Mouse (Mus musculus) intestine, embryonic 15.5 days (tissue): ENCODE measurements at regions not wholly inside any gene's neighbourhood (a gene's known extent, or its start where the extent isn't known, plus 50 kb on each side); places are given as distances from the start of the nearest gene placed in this dataset.

ENCODE experiments used
- ATAC-seq: fragments of 200-750 bp; cut with Nextera tagmentation; 2 replicates; pipeline ENCODE4 v1.8.0; 2017; ENCODE audit warnings: moderate TSS enrichment, moderate library complexity
- H3K27ac ChIP-seq: fragments of 300-500 bp; sonication (generic); 2 replicates; pipeline ENCODE4 v1.5.1; 2015; ENCODE audit warnings: mild to moderate bottlenecking, inconsistent platforms
- H3K27me3 ChIP-seq: fragments of 300-500 bp; sonication (generic); replicated peaks from 2 replicates; pipeline ENCODE4 v1.6.1; 2015; ENCODE audit warnings: inconsistent platforms
- H3K36me3 ChIP-seq: fragments of 300-500 bp; sonication (generic); 2 replicates; pipeline ENCODE4 v1.6.1; 2015; ENCODE audit warnings: inconsistent platforms
- H3K4me1 ChIP-seq: fragments of 300-500 bp; sonication (generic); replicated peaks from 2 replicates; pipeline ENCODE4 v1.6.1; 2015; ENCODE audit warnings: inconsistent platforms
- H3K4me2 ChIP-seq: fragments of 300-500 bp; sonication (generic); replicated peaks from 2 replicates; pipeline ENCODE4 v1.6.1; 2015; ENCODE audit warnings: mild to moderate bottlenecking, inconsistent platforms
- H3K4me3 ChIP-seq: fragments of 300-500 bp; sonication (generic); replicated peaks from 2 replicates; pipeline ENCODE4 v1.5.1; 2015; ENCODE audit warnings: inconsistent platforms
- H3K9ac ChIP-seq: fragments of 300-500 bp; sonication (generic); 2 replicates; pipeline ENCODE4 v1.6.1; 2015; ENCODE audit warnings: inconsistent platforms
- H3K9me3 ChIP-seq: fragments of 300-500 bp; sonication (generic); 2 replicates; pipeline ENCODE4 v1.6.1; 2016; ENCODE audit warnings: inconsistent platforms
- WGBS: fragments of 180-500 bp; shearing (Covaris S2); methylation state at CpG from one replicate; pipeline ENCODE4 v1.1.7; 2015; 5-methylcytosine and 5-hydroxymethylcytosine counted together

DNA sequence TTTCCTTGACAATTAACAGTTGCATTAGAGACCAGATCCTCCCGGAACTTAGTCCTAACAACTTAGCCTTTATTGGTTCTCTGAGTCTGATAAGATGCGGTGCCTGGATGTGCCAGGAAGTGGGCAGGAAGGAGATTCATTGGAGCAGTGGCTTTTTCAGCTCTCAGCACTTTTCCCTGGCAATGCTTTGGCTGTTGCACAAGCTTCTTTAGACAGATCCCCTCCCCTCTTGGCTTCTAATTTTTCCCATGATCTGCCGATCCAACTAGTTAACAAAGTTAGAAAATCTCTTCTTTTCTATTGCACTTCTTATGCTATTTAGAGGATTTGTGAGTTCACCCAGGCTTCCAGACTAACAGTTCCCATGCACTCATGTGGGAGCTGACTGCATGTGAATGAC, 211.1 kb upstream of the Xrcc4 start:
- Histone ChIP-seq H3K4me3 (no peak overlapping the region), H3K4me1 (no peaks in the 10 kb centered on the region), H3K27me3 (no peaks in the 10 kb centered on the region), H3K9ac (no peak overlapping the region), H3K27ac (no peak overlapping the region), H3K4me2 (no peak overlapping the region), H3K36me3 (no peaks in the 10 kb centered on the region), H3K9me3 (no peaks in the 10 kb centered on the region)
- no peak for ATAC-seq
- 70% methylated on average over 3 of the region's 3 CpGs for WGBS

DNA sequence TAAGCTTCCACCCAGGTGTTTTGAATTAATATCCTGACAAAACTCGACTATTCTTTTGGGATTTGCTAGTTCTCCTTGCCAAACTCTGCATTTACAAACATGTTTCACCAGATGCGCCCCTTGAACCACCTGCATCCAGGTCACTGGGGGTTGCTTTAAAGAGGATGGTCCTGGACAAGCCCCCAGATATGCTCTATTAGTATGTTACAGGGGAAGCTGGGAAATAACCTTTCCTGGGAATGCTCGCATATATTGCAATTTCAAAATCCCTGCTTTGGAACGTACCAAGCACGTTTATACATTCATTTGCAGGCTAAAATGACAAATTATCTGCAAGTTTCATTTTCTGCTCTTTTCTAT, 205.2 kb upstream of the Xrcc4 start:
- H3K9ac ChIP-seq = no peak overlapping the region
- H3K36me3 ChIP-seq = no peaks in the 10 kb centered on the region
- H3K9me3 ChIP-seq = no peaks in the 10 kb centered on the region
- WGBS = 87% methylated on average over 5 of the region's 5 CpGs
- H3K27me3 ChIP-seq = no peaks in the 10 kb centered on the region
- no peaks in the 10 kb centered on the region for H3K4me1 ChIP-seq
- no peak overlapping the region for H3K4me3 ChIP-seq
- no peak for ATAC-seq
- H3K27ac ChIP-seq = no peak overlapping the region
- no peak overlapping the region for H3K4me2 ChIP-seq

GRCm38 (mm10) chr13:90293697-90294647, 204.6 kb upstream of the Xrcc4 start:
- Histone ChIP-seq H3K4me2 (no peak overlapping the region), H3K9ac (no peak overlapping the region), H3K4me1 (no peaks in the 10 kb centered on the region), H3K27ac (no peak overlapping the region), H3K36me3 (no peaks in the 10 kb centered on the region), H3K9me3 (no peaks in the 10 kb centered on the region), H3K27me3 (no peaks in the 10 kb centered on the region), H3K4me3 (no peak overlapping the region)
- 70% methylated on average over 10 of the region's 10 CpGs for WGBS
- no peak for ATAC-seq

DNA sequence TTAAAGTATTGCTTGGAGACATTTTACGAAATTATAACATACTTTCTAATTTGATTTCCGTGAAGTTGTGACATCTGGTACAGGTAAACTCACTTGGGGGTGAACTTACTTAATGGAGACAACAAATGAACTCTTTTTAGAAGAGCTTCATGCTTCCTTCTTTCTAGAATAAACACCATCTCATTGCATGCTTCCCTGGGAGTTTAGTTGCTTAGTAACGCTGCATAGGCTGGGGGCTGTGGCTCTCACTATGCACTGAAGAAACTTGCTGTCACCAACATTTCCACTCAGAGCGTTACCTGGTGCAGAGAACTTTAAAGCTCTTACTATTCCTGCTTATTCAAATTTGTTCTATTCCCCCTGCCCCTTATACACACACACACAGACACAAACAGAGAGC, 203.5 kb upstream of the Xrcc4 start:
- no peaks in the 10 kb centered on the region for H3K27me3 ChIP-seq
- H3K36me3 ChIP-seq = no peaks in the 10 kb centered on the region
- no peak for ATAC-seq
- no peaks in the 10 kb centered on the region for H3K9me3 ChIP-seq
- no peak overlapping the region for H3K27ac ChIP-seq
- H3K9ac ChIP-seq = no peak overlapping the region
- H3K4me3 ChIP-seq = no peak overlapping the region
- WGBS = 40% methylated on average over 4 of the region's 4 CpGs
- no peak overlapping the region for H3K4me2 ChIP-seq
- no peaks in the 10 kb centered on the region for H3K4me1 ChIP-seq

DNA sequence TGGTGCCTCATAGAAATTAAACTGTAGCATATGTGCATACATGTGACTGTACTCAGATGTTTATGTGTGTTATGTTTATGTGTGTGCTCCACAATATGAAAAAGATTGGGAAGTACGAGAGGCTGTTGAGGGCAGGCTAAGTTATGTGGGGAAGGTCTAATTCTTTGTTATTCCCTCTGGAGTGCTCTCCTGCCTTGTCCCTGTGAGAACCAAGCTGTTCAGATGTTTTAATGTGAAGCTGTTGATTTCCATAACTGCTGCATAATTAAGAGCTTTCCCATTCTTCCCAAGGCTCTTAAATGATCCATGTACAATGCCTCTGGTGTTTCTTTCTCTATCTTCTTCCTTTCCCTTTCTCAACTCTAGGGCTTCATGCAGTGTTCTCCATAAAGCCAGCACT, 202.7 kb upstream of the Xrcc4 start:
- Histone ChIP-seq H3K27ac (no peak overlapping the region), H3K4me3 (no peak overlapping the region), H3K36me3 (no peaks in the 10 kb centered on the region), H3K4me1 (no peaks in the 10 kb centered on the region), H3K27me3 (no peaks in the 10 kb centered on the region), H3K9ac (no peak overlapping the region), H3K9me3 (no peaks in the 10 kb centered on the region), H3K4me2 (no peak overlapping the region)
- 50% methylated on average over 1 of the region's 1 CpGs for WGBS
- no peak for ATAC-seq

- ATAC-seq = no peak
- Histone ChIP-seq H3K9ac (no peak overlapping the region), H3K27me3 (no peaks in the 10 kb centered on the region), H3K36me3 (no peaks in the 10 kb centered on the region), H3K4me1 (no peaks in the 10 kb centered on the region), H3K4me3 (no peak overlapping the region), H3K4me2 (no peak overlapping the region), H3K27ac (no peak overlapping the region), H3K9me3 (no peaks in the 10 kb centered on the region)
Measured at GRCm38 (mm10) chr13:90280976-90281375, 191.6 kb upstream of the Xrcc4 start.

DNA sequence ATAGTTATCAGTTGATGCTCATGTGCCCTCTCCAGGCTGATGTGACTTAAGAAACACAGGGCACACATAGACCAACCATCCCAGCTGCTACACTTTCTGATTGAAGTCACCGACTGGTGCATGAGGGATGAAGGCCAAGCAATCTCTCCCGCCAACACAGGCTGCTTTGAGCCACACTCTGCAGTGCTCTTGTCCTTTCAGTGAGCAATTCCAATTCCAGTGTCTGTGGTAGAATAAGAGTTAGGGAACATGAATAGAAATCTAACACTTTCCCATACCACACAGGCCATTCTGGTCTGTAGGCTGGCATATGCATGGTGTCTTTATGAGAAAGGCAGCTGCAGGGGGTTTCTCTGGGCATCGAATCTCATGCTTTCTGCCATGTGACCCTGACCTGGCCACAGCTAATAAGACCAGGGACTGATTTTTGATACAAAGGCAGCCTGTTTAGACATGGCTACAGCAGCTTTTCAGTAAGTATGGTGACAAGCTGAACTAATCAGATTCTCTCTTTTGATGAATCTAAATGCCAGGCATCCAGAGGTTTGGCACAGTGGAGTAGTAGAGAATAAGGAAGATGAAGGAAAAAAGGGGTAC, 190.5 kb upstream of the Xrcc4 start:
- ATAC-seq = no peak
- Histone ChIP-seq H3K4me2 (no peak overlapping the region), H3K9me3 (no peaks in the 10 kb centered on the region), H3K4me3 (no peak overlapping the region), H3K4me1 (no peaks in the 10 kb centered on the region), H3K36me3 (no peaks in the 10 kb centered on the region), H3K9ac (no peak overlapping the region), H3K27me3 (no peaks in the 10 kb centered on the region), H3K27ac (no peak overlapping the region)
- 83% methylated on average over 3 of the region's 3 CpGs for WGBS

GRCm38 (mm10) chr13:90279355-90279754, 189.9 kb upstream of the Xrcc4 start:
- Histone ChIP-seq H3K4me2 (no peak overlapping the region), H3K27me3 (no peaks in the 10 kb centered on the region), H3K9me3 (no peaks in the 10 kb centered on the region), H3K27ac (no peak overlapping the region), H3K36me3 (no peaks in the 10 kb centered on the region), H3K9ac (no peak overlapping the region), H3K4me3 (no peak overlapping the region), H3K4me1 (no peaks in the 10 kb centered on the region)
- no peak for ATAC-seq

DNA sequence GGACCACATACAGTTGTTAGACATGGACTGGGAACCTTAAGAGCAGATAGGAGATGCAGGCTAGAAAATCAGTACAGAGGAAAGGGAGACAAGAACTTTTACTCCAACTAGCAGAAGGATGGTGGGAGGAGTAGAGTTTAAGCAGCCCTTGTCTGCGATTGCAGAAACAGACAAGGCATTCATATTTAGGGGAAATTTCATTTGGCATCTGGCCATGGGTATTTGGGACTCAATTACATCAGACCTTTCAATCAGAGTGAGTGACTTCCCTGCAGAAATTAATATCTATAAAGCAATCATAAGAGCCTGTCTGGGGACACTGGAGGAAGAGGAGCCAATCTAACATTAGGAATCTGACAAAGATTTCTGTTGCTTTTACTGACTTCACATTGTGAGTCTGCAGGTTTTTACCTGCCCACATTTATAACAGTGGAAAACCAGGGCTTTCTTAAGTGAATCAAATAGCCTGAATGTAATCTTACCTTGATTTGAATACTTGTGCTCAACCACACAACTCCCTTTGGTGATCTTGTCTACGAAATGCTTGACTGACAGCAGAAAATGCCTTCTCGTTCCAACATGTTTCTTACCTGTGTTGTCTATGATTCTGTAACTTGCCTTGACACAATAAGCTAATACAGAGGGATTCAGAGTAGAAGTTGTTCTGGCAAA, 169.8 kb upstream of the Xrcc4 start:
- WGBS = 87% methylated on average over 3 of the region's 3 CpGs
- H3K9me3 ChIP-seq = no peaks in the 10 kb centered on the region
- no peak overlapping the region for H3K4me2 ChIP-seq
- H3K36me3 ChIP-seq = no peaks in the 10 kb centered on the region
- no peak overlapping the region for H3K27ac ChIP-seq
- H3K9ac ChIP-seq = no peak overlapping the region
- H3K27me3 ChIP-seq = no peaks in the 10 kb centered on the region
- H3K4me1 ChIP-seq = no peaks in the 10 kb centered on the region
- H3K4me3 ChIP-seq = no peak overlapping the region
- no peak for ATAC-seq

GRCm38 (mm10) chr13:90252981-90253380, 163.6 kb upstream of the Xrcc4 start:
- Histone ChIP-seq H3K4me1 (no peaks in the 10 kb centered on the region), H3K27ac (no peak overlapping the region), H3K4me2 (no peak overlapping the region), H3K27me3 (no peaks in the 10 kb centered on the region), H3K9me3 (no peaks in the 10 kb centered on the region), H3K4me3 (no peak overlapping the region), H3K36me3 (no peaks in the 10 kb centered on the region), H3K9ac (no peak overlapping the region)
- ATAC-seq = no peak
- 12% methylated on average over 1 of the region's 1 CpGs for WGBS

DNA sequence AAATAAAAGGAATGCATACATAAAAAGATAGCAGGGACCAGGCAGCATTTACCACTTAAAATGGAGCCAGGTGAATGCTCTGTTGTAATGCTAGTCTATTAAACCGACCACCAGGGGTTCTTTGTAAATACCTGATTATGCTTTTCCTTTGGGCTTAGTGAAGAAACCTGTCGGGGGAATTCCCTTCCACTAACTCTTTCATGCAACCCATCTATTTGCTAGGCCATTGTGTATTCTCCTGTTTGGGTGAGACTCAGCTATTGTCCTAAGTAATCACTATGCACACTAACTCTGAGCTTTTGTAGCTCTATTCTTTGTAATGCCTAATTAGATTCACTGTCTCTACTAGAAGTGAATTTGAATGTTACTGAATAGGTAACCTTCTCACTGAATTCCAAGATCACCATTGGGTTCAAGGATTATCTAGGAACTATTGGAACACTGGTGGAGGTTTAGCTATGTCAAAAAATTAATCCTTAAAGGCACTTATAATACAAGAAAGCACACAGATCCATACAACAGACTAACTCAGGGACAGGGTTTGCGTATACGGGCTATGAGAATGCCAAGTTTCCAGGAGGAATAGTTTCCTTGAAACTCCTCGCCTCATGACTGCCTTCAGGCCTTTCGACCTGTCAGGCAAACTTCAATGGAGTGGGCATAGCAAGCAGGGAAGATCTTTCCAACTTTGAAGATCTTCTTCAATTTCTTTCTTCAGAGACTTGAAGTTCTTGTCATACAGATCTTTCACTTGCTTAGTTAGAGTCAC, 156.8 kb upstream of the Xrcc4 start:
- no peaks in the 10 kb centered on the region for H3K4me1 ChIP-seq
- WGBS = 88% methylated on average over 6 of the region's 6 CpGs
- no peak overlapping the region for H3K9ac ChIP-seq
- no peaks in the 10 kb centered on the region for H3K36me3 ChIP-seq
- H3K27ac ChIP-seq = no peak overlapping the region
- H3K9me3 ChIP-seq = no peaks in the 10 kb centered on the region
- no peaks in the 10 kb centered on the region for H3K27me3 ChIP-seq
- no peak overlapping the region for H3K4me3 ChIP-seq
- H3K4me2 ChIP-seq = no peak overlapping the region
- ATAC-seq = no peak

- 24% methylated on average over 4 of the region's 4 CpGs for WGBS
- Histone ChIP-seq H3K27ac (no peak overlapping the region), H3K9ac (no peak overlapping the region), H3K9me3 (no peaks in the 10 kb centered on the region), H3K4me3 (no peak overlapping the region), H3K4me1 (no peaks in the 10 kb centered on the region), H3K27me3 (no peaks in the 10 kb centered on the region), H3K4me2 (no peak overlapping the region), H3K36me3 (no peaks in the 10 kb centered on the region)
- no peak for ATAC-seq
Measured at GRCm38 (mm10) chr13:90238331-90238730, 148.9 kb upstream of the Xrcc4 start.
